Mouse (Mus musculus): ENCODE results near the gene Sergef. TPM values are rescaled to one million over a fixed set of nuclear protein-coding genes. Genes with fewer than 3 reads are reported as not detected.

Gene Sergef
- total RNA-seq, 2 experiments from 2014 or later = 22.1 to 22.9 TPM

DNA sequence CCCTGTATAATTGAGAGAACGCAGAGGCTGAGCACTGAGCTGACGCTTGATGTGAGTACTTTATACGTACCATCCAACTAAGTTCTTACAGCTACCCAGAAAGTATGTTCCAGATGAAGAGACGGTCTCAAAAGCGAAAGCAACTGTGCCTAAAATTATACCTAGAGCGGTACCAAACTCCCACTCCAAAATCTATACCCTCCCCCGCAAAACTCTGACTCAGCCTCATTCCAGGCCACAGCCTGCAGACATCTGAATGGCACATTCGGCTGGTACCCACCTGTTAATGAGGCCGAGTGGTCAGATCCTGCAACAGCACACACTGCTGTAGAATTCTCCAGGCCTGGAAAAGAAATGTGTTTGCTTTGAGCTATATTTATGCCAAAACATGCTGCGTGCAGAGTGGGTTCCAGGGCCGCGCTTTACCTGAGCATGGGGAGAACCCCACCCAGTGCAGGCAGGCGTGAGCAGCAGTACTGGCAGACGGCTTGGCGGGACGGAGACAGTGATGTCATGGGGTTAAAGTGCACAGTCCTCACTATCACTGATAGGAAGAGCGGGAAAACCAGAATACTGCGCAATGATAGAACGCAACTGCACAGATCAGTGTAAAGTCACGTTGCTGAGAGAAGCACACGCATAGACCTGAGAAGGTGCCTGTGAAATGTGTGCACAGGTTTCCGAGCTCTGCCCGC lies 21.0 kb downstream of the Sergef start:
- no peak for DNase-seq (ENCODE audit: low spot score in 2 of 2)

- DNase-seq (ENCODE audit: low spot score in 2 of 2) = no peak
These were observed 23.1 kb downstream of the Sergef start for GRCm38 (mm10) chr7:46616429-46617005.

- DNase-seq (ENCODE audit: low spot score in 2 of 2) = peak in 1 of 2 experiments; percentile 44
These were observed 24.2 kb downstream of the Sergef start for GRCm38 (mm10) chr7:46615256-46615977.

DNA sequence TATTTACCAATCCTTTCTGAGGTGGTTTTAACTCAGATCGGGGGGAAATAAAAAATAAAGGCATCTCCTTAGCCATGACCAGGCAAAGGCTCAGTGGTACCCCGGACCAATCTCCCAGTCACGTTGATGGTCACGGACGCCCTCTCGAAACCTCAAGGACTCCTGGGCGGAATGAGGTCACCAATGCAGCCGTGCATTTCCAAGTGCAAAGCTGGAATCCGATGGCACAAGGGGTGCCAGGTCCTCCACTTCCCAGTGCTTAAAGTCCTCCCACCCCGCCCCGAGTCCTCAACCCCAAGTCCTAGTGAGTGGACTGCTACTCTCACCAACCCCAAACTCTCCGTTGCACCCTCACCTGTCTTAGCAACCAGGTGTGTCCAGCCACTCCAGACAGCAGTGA lies 25.3 kb downstream of the Sergef start:
- DNase-seq (ENCODE audit: low spot score in 2 of 2) = no peak

DNA sequence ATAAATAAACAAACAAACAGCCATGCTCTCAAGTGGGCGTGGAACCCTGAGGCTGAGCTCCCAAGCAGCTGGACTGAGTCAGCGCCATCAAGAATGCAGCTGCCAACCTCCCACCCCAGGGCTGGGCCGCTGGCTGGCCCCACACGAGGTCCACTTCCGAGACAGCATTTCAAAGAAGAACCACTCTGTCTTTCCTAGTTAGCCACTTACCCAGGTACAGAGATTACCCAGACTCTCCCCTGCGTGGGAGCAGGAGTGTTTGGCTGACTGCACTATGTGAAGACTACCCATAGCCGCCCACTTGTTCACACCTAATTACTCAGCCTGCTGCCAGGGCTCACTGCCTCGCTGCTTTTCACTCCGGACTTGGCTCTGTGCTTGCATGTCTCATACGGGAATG lies 26.5 kb downstream of the Sergef start:
- DNase-seq (ENCODE audit: low spot score in 2 of 2) = no peak

DNA sequence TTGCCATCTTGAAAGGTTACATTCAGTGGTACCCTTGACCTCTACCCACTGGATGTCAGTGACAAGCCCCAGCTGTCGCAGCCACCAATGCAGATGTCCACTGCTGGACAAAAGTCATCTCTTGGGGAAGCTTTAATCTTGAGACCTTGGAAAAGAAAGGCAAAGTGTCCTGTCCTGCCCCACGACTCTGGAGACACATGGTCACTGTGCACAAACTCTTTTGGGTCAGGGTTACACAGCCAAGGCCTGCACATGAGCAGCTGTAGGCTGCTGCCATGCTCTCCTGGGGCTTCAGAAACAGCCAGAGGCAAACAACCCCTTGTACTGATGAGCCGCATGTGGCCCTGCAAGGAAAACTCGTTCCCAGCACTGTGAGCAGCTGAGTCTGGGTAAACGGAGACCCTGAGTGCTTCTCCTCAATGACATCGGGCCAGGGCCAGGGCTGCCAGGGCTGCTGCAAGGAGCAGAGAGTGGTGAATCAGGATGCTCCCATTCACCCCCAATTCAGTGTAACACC lies 27.1 kb downstream of the Sergef start:
- DNase-seq (ENCODE audit: low spot score in 2 of 2) = no peak

DNA sequence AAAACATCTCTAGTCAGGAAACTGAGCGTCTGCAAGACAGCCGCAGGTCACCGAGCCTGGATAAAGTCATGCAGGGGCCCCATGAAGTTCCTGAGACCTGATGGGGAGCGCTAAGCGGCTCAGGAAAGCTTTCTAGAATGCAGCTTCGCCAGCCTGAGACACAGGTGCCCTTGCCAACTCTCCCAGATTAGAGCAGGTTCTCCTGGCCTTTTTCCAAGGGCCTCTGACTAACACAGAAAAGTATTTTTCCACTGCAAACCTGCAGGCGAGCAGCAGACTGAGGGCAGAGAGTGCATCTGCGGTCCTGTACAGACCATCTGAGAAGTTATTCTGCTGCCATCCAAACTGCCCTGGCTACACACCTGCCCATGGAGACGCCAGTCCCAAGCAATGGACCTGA lies 27.6 kb downstream of the Sergef start:
- DNase-seq (ENCODE audit: low spot score in 2 of 2) = peak in 1 of 2 experiments; percentile 54

DNA sequence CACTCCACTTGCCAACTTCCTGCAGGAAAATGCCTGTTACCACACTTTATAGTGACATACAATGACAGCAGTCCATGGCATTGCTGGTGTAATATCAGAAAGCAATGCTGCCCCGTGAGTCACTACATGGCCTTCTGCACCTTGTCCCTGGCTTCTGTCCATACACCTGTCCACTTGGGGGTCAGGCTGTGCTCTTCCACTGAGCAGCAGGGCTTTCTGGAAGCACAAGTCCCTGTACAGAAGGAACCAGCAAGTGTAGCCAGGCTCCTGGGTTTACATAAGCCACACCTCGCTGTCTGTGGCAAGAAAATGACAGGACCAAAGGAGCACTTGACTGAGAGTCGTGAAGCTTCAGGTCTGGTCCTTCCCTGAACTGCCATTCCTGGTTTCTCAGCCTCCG lies 30.3 kb downstream of the Sergef start:
- no peak for DNase-seq (ENCODE audit: low spot score in 2 of 2)

DNA sequence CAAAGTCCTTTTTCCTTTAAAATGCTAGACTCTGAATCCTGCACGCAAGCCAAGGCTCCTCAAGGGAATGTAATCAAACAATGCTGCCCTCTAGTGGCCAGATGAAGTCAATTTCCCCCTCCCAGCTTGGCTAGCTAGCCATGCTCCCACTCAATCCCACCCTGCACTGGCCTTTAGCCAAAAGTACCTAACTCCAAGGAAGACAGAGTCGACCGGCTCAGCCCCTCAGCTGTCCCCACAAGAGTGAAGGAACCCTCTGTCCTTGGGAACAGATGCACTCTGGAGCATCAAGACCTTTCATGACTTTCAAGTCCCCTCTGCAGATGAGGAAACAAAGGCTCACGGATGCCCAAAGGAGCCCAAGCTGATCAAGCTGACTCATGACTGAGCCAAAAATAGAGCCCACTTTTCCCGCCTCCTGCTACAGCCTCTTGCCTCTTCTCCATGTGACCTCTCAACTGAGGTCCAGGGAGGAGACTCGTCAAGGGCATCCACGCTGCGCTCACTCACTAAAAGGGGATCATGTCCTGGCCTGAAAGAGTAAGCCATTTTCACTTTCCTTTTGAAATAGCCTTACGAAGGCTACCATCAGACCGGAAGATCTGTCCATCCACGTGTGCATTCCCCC lies 32.1 kb downstream of the Sergef start:
- DNase-seq (ENCODE audit: low spot score in 2 of 2) = peak in 1 of 2 experiments; percentile 52

DNA sequence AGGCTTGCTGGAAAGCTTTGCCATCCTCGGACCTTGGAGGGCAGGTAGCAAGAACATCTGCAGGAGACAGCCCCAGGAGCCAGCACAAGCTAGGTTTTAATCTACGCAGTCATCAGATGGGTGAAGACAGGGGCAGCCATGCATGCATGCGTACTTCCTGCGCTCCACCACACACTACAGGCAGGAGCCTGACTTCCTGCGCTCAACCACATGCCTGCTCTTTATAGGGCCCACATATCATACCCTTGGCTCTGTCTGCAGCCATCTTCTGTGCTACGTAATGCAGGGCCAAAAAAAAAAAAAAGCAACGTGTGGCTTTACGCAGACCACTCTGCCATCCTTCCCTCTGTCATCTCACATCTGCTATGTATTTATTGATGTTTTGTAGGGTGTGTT lies 32.6 kb downstream of the Sergef start:
- no peak for DNase-seq (ENCODE audit: low spot score in 2 of 2)

DNA sequence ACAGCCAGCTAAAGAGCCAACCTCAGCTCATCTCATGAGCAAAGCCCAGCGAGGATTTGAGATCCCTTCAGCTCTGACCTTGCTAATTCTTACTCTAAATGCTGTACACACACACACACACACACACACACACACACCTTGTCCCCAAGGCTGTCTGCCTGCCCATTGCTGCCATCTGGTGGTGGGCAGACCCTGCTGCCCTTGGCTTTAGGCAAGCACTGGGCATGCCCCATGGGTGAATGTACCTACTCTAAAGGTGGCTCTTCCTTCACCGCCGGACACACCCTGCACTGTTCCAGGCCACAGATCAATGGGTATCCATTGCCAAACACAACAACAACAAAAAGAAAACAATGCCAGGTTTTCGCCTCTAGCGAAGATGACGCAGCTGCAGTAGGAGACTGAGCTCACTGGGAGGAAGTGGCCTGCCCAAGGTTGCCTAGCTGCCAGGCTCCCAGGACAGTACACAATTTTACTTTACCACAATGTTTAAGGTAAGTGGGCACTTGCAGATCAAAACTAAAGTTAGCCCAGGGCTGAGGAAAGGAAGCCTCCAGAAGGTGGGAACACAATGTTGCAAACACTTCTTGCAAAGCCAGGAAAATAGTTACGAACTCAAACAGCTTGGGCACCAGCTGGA lies 33.1 kb downstream of the Sergef start:
- peak; percentile 66 to 74 for DNase-seq (ENCODE audit: low spot score in 2 of 2)

DNA sequence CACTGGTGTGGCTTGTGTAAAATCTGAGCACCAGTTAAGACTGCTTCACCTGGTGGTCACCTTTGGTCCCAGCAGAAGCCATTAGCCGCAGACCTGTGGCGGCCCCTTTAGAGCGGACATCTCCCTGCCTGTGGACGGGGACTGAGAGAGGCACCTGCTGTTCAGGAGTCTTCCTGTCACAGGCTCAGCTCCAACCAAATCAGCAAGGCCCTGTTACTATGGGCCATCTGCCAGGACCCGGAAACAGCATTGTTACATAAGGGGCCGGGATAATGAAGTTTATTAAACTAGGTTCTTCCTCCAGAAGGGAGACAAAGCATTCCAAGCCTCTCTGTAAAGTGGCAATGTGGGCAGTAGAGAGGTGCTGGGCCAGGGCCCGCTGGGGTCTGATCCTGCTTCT lies 36.6 kb downstream of the Sergef start:
- no peak for DNase-seq (ENCODE audit: low spot score in 2 of 2)

DNA sequence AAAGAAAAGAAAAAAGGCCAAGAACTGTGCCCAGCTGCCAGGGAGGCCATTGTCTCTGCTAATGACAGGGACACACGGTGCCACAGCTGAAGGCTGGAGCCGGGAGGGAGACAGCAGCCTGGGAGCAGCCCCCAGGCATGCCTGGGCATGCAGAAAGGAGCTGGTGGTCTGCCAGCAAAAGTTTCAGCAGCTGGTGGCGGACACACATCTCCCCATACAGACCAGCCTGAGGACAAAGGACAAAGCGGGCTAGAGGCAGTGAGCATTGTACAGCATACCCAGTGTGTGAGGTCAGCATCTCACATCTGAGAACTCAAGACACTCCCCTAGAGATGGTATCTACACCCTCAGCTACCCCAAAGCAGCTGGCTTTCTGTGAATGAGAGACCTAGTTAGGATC lies 37.5 kb downstream of the Sergef start:
- DNase-seq (ENCODE audit: low spot score in 2 of 2) = no peak

DNA sequence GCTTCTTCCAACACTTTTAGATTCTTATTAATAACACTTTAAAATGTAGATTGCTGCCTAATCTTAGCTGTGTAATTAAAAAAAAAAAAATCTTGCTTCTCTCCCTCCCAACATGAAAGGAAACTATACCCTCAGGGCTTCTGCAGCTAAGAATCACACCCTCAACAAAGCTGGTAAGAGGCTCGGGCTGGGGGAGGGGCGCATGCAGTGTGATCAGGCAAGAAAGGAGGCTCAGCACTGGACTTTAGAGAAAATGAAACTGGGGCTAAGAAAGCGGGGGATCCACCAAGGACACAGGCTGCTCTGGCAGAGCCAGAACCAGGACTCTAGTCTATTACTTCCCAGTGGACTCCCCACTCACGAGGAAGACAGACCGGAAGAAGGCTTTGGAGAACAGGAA lies 38.5 kb downstream of the Sergef start:
- no peak for DNase-seq (ENCODE audit: low spot score in 2 of 2)

DNA sequence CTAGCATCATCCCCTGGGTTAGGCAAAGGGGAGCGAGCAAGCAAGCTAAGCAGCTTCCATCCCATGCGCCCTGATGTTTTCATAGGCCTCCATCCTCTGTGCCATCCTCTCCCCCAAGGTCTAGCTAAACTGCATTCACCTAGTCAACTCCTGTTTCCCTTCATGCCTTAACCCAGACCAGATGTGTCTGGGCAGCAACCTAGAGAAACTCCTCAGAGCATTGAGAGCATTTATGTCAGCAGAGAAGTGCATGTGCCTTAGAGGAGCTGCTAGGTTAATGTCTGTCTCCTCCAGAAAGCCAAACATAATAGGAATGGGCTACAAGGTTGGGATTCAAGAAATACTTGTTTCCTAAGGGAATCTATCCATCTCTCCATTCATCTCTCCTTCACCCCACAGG lies 42.6 kb downstream of the Sergef start:
- no peak for DNase-seq (ENCODE audit: low spot score in 2 of 2)

- DNase-seq (ENCODE audit: low spot score in 2 of 2) = no peak
These were observed 48.1 kb downstream of the Sergef start for GRCm38 (mm10) chr7:46591546-46591945.

GRCm38 (mm10) chr7:46589181-46589580 lies 50.4 kb downstream of the Sergef start:
- no peak for DNase-seq (ENCODE audit: low spot score in 2 of 2)

- no peak for DNase-seq (ENCODE audit: low spot score in 2 of 2)
These were observed 51.6 kb downstream of the Sergef start for GRCm38 (mm10) chr7:46588005-46588404.

GRCm38 (mm10) chr7:46587466-46587865 lies 52.1 kb downstream of the Sergef start:
- DNase-seq (ENCODE audit: low spot score in 2 of 2) = no peak

DNA sequence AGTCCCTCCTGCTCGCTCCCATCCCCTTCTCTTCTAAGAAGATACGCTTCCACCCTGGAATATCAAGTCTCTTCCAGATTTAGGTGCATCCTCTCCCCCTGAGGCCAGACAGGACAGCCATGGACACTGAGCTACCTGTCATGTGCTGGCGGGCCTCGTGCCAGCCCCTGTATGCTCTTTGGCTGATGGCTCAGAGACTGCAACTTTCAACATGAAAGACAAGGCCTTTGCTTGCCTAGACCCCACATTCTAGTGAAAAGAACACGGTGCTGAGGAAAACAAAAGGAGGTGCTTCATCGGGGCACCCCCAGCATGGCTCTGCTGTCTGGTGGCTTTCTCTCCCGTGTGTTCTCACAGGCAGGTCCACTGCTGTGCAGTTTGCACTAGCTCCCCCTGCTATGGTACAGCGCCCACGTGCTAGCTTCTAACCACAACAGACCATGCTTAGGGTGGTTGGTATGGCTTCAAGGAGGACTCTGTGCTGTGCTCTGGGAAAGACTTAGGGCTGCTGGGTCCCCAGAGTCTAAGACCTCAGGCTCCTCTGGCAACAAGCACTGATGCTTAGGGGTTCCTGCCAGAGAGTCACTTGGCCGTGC lies 52.9 kb downstream of the Sergef start:
- no peak for DNase-seq (ENCODE audit: low spot score in 2 of 2)

- no peak for DNase-seq (ENCODE audit: low spot score in 2 of 2)
These were observed 56.9 kb downstream of the Sergef start for GRCm38 (mm10) chr7:46582750-46583149.
